ENCODE assay signal across 21 mouse cellular contexts in the genomic region with DNA sequence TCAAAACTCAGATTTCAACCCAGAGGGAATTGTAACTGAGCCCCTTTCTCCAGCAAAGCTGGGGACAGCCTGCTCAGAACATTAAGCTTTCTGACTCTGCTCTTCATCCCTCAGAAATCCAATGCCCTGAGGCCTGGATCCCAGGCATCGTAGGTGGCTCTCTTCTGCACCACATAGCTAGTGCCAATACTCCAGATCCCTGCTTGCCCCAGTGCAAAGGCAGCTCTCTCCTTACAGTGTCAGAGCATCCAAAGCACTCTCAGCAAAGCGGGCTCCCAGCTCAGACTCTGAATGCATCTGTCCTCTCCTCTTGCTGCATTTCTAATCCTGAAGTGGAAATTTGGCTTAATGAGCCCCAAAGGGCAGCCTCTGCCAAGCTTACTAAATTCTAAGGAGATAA. TPM values are rescaled to one million over a fixed set of nuclear protein-coding genes. Genes with fewer than 3 reads are reported as not detected.
A peak's percentile ranks its signal among the peaks of the same experiment; 100 is the strongest.
DNase-seq lines count a peak whose midpoint lies in the region; ATAC-seq and TF ChIP-seq lines count a peak whose summit lies in the region.
"Had no signal": no experiment of that assay in that cellular context is flagged by ENCODE, and none has a peak within 500 bp of the region (broad histone marks: within the 10 kb centered on the region; RNA-seq: fewer than 3 reads in every experiment).

No protein-coding gene starts in this region.

- no peak overlapping the region for H3K4me2 ChIP-seq in embryonic facial prominence, embryonic 11.5 days (ENCODE audit: low read depth, low read length)
- H3K4me2 ChIP-seq in kidney, embryonic 16.5 days (replicated peaks; ENCODE audit: low read depth, low read length) = no peak overlapping the region
- H3K4me2 ChIP-seq: forebrain, embryonic 12.5 days; liver, embryonic 11.5 days; stomach, embryonic 15.5 days had no signal

- TF ChIP-seq CTCF in left cerebral cortex, adult 2 months (IDR thresholded peaks at IDR 0.05) = no peak

- H3K36me3 ChIP-seq in embryonic facial prominence, embryonic 11.5 days (replicated peaks; ENCODE audit: control insufficient read depth, insufficient read depth, low read depth, low read length) = no peaks in the 10 kb centered on the region
- H3K36me3 ChIP-seq in embryonic facial prominence, embryonic 10.5 days (replicated peaks) = no peaks in the 10 kb centered on the region
- H3K36me3 ChIP-seq in kidney, embryonic 16.5 days (ENCODE audit: insufficient read depth, low read length) = no peaks in the 10 kb centered on the region
- H3K36me3 ChIP-seq: forebrain, embryonic 12.5 days; stomach, embryonic 15.5 days had no signal

- DNase-seq in embryonic facial prominence, embryonic 11.5 days (ENCODE audit: low spot score) = no peak
- no peak for DNase-seq in embryonic facial prominence, embryonic 10.5 days (ENCODE audit: low spot score)
- DNase-seq in left cerebral cortex, adult 2 months (ENCODE audit: extremely low spot score in 1 of 2, low spot score in 2 of 2) = no peak
- DNase-seq in left cerebral cortex, adult 11 months (ENCODE audit: low spot score) = no peak
- peak; percentile 14 for DNase-seq in gastrocnemius, postnatal 10 days
- peak; percentile 78 for DNase-seq in skeletal muscle tissue, adult 2 months (ENCODE audit: low read depth, low spot score)
- no peak for DNase-seq in B cell, adult 2 months
- DNase-seq: adrenal gland, postnatal 36 days; kidney, adult 18-20 months; kidney, postnatal 36 days; lung, adult 18-20 months; lung, postnatal 14 days; right cerebral cortex, postnatal 14 days; thymus, adult 2 months had no signal

- no peaks in the 10 kb centered on the region for H3K27me3 ChIP-seq in embryonic facial prominence, embryonic 11.5 days (ENCODE audit: control insufficient read depth, insufficient read depth, low read length)
- H3K27me3 ChIP-seq in embryonic facial prominence, embryonic 10.5 days (replicated peaks; ENCODE audit: low read depth, poor library complexity, severe bottlenecking) = no peaks in the 10 kb centered on the region
- H3K27me3 ChIP-seq in kidney, embryonic 16.5 days (ENCODE audit: insufficient read depth, low read length) = no peaks in the 10 kb centered on the region
- H3K27me3 ChIP-seq: CH12.LX; forebrain, embryonic 12.5 days; megakaryocyte, embryonic 14.5 days; stomach, embryonic 15.5 days had no signal

- H3K9ac ChIP-seq in embryonic facial prominence, embryonic 11.5 days (replicated peaks; ENCODE audit: low read length) = no peak overlapping the region
- H3K9ac ChIP-seq in kidney, embryonic 16.5 days (replicated peaks; ENCODE audit: low read length) = no peak overlapping the region
- H3K9ac ChIP-seq: forebrain, embryonic 12.5 days; stomach, embryonic 15.5 days had no signal

- intact Hi-C loops in left cerebral cortex, adult 2 months (cut with DNase I) = loop anchor here (2.0 to 5.0 kb wide), 4 partner anchors 45 to 190 kb away; no protein-coding TSS in a partner anchor

- no peaks in the 10 kb centered on the region for H3K9me3 ChIP-seq in embryonic facial prominence, embryonic 11.5 days (replicated peaks; ENCODE audit: control insufficient read depth, low read length)
- no peaks in the 10 kb centered on the region for H3K9me3 ChIP-seq in embryonic facial prominence, embryonic 10.5 days
- H3K9me3 ChIP-seq in kidney, embryonic 16.5 days (ENCODE audit: low read length) = no peaks in the 10 kb centered on the region
- H3K9me3 ChIP-seq: forebrain, embryonic 12.5 days; stomach, embryonic 15.5 days had no signal

- H3K4me3 ChIP-seq in embryonic facial prominence, embryonic 11.5 days (ENCODE audit: low read depth, low read length) = no peak overlapping the region
- no peak overlapping the region for H3K4me3 ChIP-seq in embryonic facial prominence, embryonic 10.5 days
- no peak overlapping the region for H3K4me3 ChIP-seq in left cerebral cortex, adult 2 months
- no peak overlapping the region for H3K4me3 ChIP-seq in kidney, embryonic 16.5 days (ENCODE audit: low read length)
- H3K4me3 ChIP-seq: forebrain, embryonic 12.5 days; megakaryocyte, embryonic 14.5 days; stomach, embryonic 15.5 days had no signal

- no peaks in the 10 kb centered on the region for H3K4me1 ChIP-seq in embryonic facial prominence, embryonic 11.5 days (ENCODE audit: control insufficient read depth, insufficient read depth, low read length)
- peaks cover 20% of the 10 kb centered on the region for H3K4me1 ChIP-seq in embryonic facial prominence, embryonic 10.5 days
- peaks cover 14% of the 10 kb centered on the region for H3K4me1 ChIP-seq in kidney, embryonic 16.5 days (ENCODE audit: insufficient read depth, low read length)
- H3K4me1 ChIP-seq: forebrain, embryonic 12.5 days; megakaryocyte, embryonic 14.5 days; stomach, embryonic 15.5 days had no signal

- ATAC-seq in embryonic facial prominence, embryonic 11.5 days (replicated peaks; ENCODE audit: insufficient number of reproducible peaks, low FRiP score, low TSS enrichment, low read depth) = 0 out of 2 replicates have a peak, but pooled peaks have one; percentile 59
- ATAC-seq in kidney, embryonic 16.5 days (ENCODE audit: low FRiP score, low TSS enrichment) = no peak

- H3K27ac ChIP-seq in embryonic facial prominence, embryonic 11.5 days (replicated peaks; ENCODE audit: low read depth, low read length) = no peak overlapping the region
- H3K27ac ChIP-seq in embryonic facial prominence, embryonic 10.5 days (replicated peaks) = no peak overlapping the region
- peak overlapping the region; percentile 63 for H3K27ac ChIP-seq in left cerebral cortex, adult 2 months
- no peak overlapping the region for H3K27ac ChIP-seq in kidney, embryonic 16.5 days (ENCODE audit: low read length)
- H3K27ac ChIP-seq: forebrain, embryonic 12.5 days; stomach, embryonic 15.5 days had no signal

- WGBS in embryonic facial prominence, embryonic 11.5 days = 63% methylated on average over 2 of the region's 2 CpGs
- WGBS in embryonic facial prominence, embryonic 10.5 days = 67% methylated on average over 2 of the region's 2 CpGs
- 65% methylated on average over 2 of the region's 2 CpGs for WGBS in kidney, embryonic 16.5 days

RNA-seq across cellular contexts. Expression of gene Ddit4l, which starts 59.4 kb away (rescaled TPM):
- 27.3 and 29.4 TPM in 2 replicates for polyA plus RNA-seq in embryonic facial prominence, embryonic 11.5 days (2014; fragmentation: Nextera tagmentation; extraction: Ambion mirVana)
- 6.7 and 11.2 TPM in 2 replicates for polyA plus RNA-seq in embryonic facial prominence, embryonic 10.5 days (2016; fragmentation: Nextera tagmentation; extraction: Ambion mirVana)
- 10 to 100 TPM; 19.7 to 25.6 TPM for total RNA-seq in left cerebral cortex, adult 2 months (2021)
- total RNA-seq in gastrocnemius, postnatal 10 days (2021) = 100 to 1,000 TPM; 182 to 257 TPM
- polyA plus RNA-seq in kidney, embryonic 16.5 days (2015; fragmentation: Nextera tagmentation; extraction: Ambion mirVana) = 15.3 and 17.1 TPM in 2 replicates
- total RNA-seq: MEL had no signal

Comparison
In these comparisons a context has a peak if more than half of its experiments do, and no peak if none do; other contexts are left out.
1. DNase-seq: peak in gastrocnemius, postnatal 10 days (single experiment) and skeletal muscle tissue, adult 2 months (single experiment); none in embryonic facial prominence, embryonic 11.5 days (single experiment), embryonic facial prominence, embryonic 10.5 days (single experiment), left cerebral cortex, adult 2 months (0 of 2), left cerebral cortex, adult 11 months (single experiment) and B cell, adult 2 months (0 of 2).